Mouse (Mus musculus) small intestine, adult 2 months (tissue): ENCODE measurements around the gene Map3k11. TPM values are rescaled to one million over a fixed set of nuclear protein-coding genes. Genes with fewer than 3 reads are reported as not detected.
A peak's percentile ranks its signal among the peaks of the same experiment; 100 is the strongest.

Experiments
- H3K27ac ChIP-seq: fragments of 200-500 bp; 2 replicates; pipeline ENCODE4 v1.5.1; 2012; ENCODE audit warnings: low read depth, low read length, control low read depth, inconsistent platforms; ENCODE audit not compliant: insufficient read depth
- H3K27me3 ChIP-seq: fragments of 200-500 bp; 2 replicates; pipeline ENCODE4 v1.6.1; 2012; ENCODE audit warnings: mild to moderate bottlenecking, moderate library complexity, low read length, inconsistent platforms; ENCODE audit not compliant: control insufficient read depth, insufficient read depth
- H3K36me3 ChIP-seq: fragments of 200-500 bp; 2 replicates; pipeline ENCODE4 v1.6.1; 2012; ENCODE audit warnings: mild to moderate bottlenecking, low read length, control low read depth, inconsistent platforms; ENCODE audit not compliant: control insufficient read depth, insufficient read depth
- H3K4me1 ChIP-seq: fragments of 200-500 bp; 2 replicates; pipeline ENCODE4 v1.6.1; 2012; ENCODE audit warnings: low read length, inconsistent platforms, mixed read lengths; ENCODE audit not compliant: control insufficient read depth, insufficient read depth, insufficient read length
- H3K4me3 ChIP-seq: fragments of 200-500 bp; 2 replicates; pipeline ENCODE4 v1.5.1; 2012; ENCODE audit warnings: low read depth, mild to moderate bottlenecking, control low read depth, inconsistent platforms, low read length, moderate library complexity
- CTCF ChIP-seq: fragments of 200-500 bp; IDR thresholded peaks from 2 replicates; pipeline ENCODE4 v1.5.1; 2012; ENCODE audit warnings: low read depth, mild to moderate bottlenecking, control low read depth, inconsistent platforms, low read length, moderate library complexity, mixed read lengths; ENCODE audit not compliant: insufficient replicate concordance, insufficient read length; ENCODE audit errors: extremely low read depth
- POLR2A ChIP-seq: fragments of 200-500 bp; IDR thresholded peaks from 2 replicates; pipeline ENCODE4 v1.6.1; 2012; ENCODE audit warnings: low read depth, mild to moderate bottlenecking, control low read depth, inconsistent platforms, low read length, moderate library complexity
- WGBS: fragments of 180-500 bp; shearing (Covaris S2); methylation state at CpG from one replicate; pipeline ENCODE4 v1.1.7; 2018; 5-methylcytosine and 5-hydroxymethylcytosine counted together
- polyA plus RNA-seq: library from polyadenylated mRNA; depleted of rRNA; stranded (reverse); fragments of >200 nt; gene quantifications from 2 replicates; pipeline ENCODE4 v1.2.3, GENCODE M21; 2012

Map3k11 gene
- polyA plus RNA-seq, 1 experiment = 169 TPM

GRCm38 (mm10) chr19:5689088-5689428, 516 bp downstream of the Map3k11 start:
- Histone ChIP-seq H3K27me3 (no peaks in the 10 kb centered on the region), H3K27ac (peak overlapping the region; percentile 99), H3K4me3 (peak overlapping the region; percentile 97), H3K4me1 (peaks cover 23% of the 10 kb centered on the region), H3K36me3 (peaks cover 42% of the 10 kb centered on the region)
- WGBS = under 1% methylated on average over 7 of the region's 7 CpGs
- no peak for TF ChIP-seq CTCF
- TF ChIP-seq POLR2A = no peak

GRCm38 (mm10) chr19:5689565-5690342, 1.2 kb downstream of the Map3k11 start:
- peaks cover 37% of the 10 kb centered on the region for H3K36me3 ChIP-seq
- H3K27me3 ChIP-seq = no peaks in the 10 kb centered on the region
- 1% methylated on average over 42 of the region's 42 CpGs for WGBS
- H3K4me3 ChIP-seq = peak overlapping the region; percentile 97
- H3K4me1 ChIP-seq = peaks cover 23% of the 10 kb centered on the region
- H3K27ac ChIP-seq = peak overlapping the region; percentile 99
- no peak for TF ChIP-seq CTCF
- peak; percentile 81; the same call in 1 of the 2 replicates for TF ChIP-seq POLR2A

GRCm38 (mm10) chr19:5690343-5690735, 1.8 kb downstream of the Map3k11 start:
- H3K4me1 ChIP-seq = peaks cover 23% of the 10 kb centered on the region
- WGBS = 15% methylated on average over 15 of the region's 15 CpGs
- no peaks in the 10 kb centered on the region for H3K27me3 ChIP-seq
- H3K27ac ChIP-seq = peak overlapping the region; percentile 99; the same call in 1 of the 2 replicates
- TF ChIP-seq CTCF (no peak), POLR2A (no peak)
- H3K4me3 ChIP-seq = peak overlapping the region; percentile 97
- H3K36me3 ChIP-seq = peaks cover 36% of the 10 kb centered on the region

GRCm38 (mm10) chr19:5691601-5692000, 3.1 kb downstream of the Map3k11 start:
- Histone ChIP-seq H3K36me3 (peaks cover 37% of the 10 kb centered on the region), H3K4me3 (peak overlapping the region; percentile 97), H3K27me3 (no peaks in the 10 kb centered on the region), H3K27ac (peak overlapping the region; percentile 39), H3K4me1 (peaks cover 25% of the 10 kb centered on the region)
- no peak for TF ChIP-seq POLR2A
- TF ChIP-seq CTCF = no peak
- WGBS = 65% methylated on average over 5 of the region's 5 CpGs

- peaks cover 44% of the 10 kb centered on the region for H3K36me3 ChIP-seq
- H3K4me1 ChIP-seq = peaks cover 25% of the 10 kb centered on the region
- H3K4me3 ChIP-seq = peak overlapping the region; percentile 97
- 61% methylated on average over 10 of the region's 10 CpGs for WGBS
- H3K27me3 ChIP-seq = no peaks in the 10 kb centered on the region
- no peak for TF ChIP-seq CTCF
- TF ChIP-seq POLR2A = no peak
- peak overlapping the region; percentile 39 for H3K27ac ChIP-seq
These were observed 3.8 kb downstream of the Map3k11 start for GRCm38 (mm10) chr19:5692086-5692912.

- peaks cover 50% of the 10 kb centered on the region for H3K36me3 ChIP-seq
- H3K27ac ChIP-seq = peak overlapping the region; percentile 24; the same call in 1 of the 2 replicates
- TF ChIP-seq POLR2A (no peak), CTCF (no peak)
- H3K27me3 ChIP-seq = no peaks in the 10 kb centered on the region
- H3K4me3 ChIP-seq = peak overlapping the region; percentile 97
- WGBS = 64% methylated on average over 10 of the region's 10 CpGs
- peaks cover 22% of the 10 kb centered on the region for H3K4me1 ChIP-seq
These were observed 4.4 kb downstream of the Map3k11 start for GRCm38 (mm10) chr19:5692913-5693396.

- no peak for TF ChIP-seq POLR2A
- TF ChIP-seq CTCF = no peak
- no peak overlapping the region for H3K27ac ChIP-seq
- no peaks in the 10 kb centered on the region for H3K27me3 ChIP-seq
- 83% methylated on average over 6 of the region's 6 CpGs for WGBS
- H3K36me3 ChIP-seq = peaks cover 58% of the 10 kb centered on the region
- H3K4me1 ChIP-seq = peaks cover 22% of the 10 kb centered on the region
- H3K4me3 ChIP-seq = no peak overlapping the region
These were observed 5.3 kb downstream of the Map3k11 start for GRCm38 (mm10) chr19:5693801-5694200.
